ENCODE assay signal across 8 mouse cellular contexts in genomic region chr5:88674703-88675442, GRCm38 (mm10). TPM values are rescaled to one million over a fixed set of nuclear protein-coding genes. Genes with fewer than 3 reads are reported as not detected.
DNase-seq lines count a peak whose midpoint lies in the region; ATAC-seq and TF ChIP-seq lines count a peak whose summit lies in the region.

No protein-coding gene starts in this region.

- 0 out of 2 replicates have a peak, but pooled peaks cover 2% of the 10 kb centered on the region for H3K79me2 ChIP-seq in heart, adult 2 months (replicated peaks; ENCODE audit: control insufficient read depth, insufficient read depth, low read length)

- no peak for TF ChIP-seq CTCF in heart, adult 2 months (IDR thresholded peaks at IDR 0.05)
- TF ChIP-seq CTCF in embryonic fibroblast, embryonic 13.5 days (IDR thresholded peaks at IDR 0.05; ENCODE audit: borderline replicate concordance, insufficient read depth, low read length), result no peak
- TF ChIP-seq CTCF in stomach, postnatal 0 days (IDR thresholded peaks at IDR 0.05; ENCODE audit: low read depth), result no peak

- no peak for TF ChIP-seq EP300 in heart, adult 2 months (IDR thresholded peaks at IDR 0.05; ENCODE audit: insufficient read depth, low read depth, low read length)
- no peak for TF ChIP-seq EP300 in stomach, postnatal 0 days (optimal IDR thresholded peaks at IDR 0.05)

- no peaks in the 10 kb centered on the region; the same call in 1 of the 2 replicates for H3K4me1 ChIP-seq in heart, adult 2 months (ENCODE audit: control insufficient read depth, insufficient read depth, low read length)
- no peaks in the 10 kb centered on the region for H3K4me1 ChIP-seq in embryonic fibroblast, embryonic 13.5 days (ENCODE audit: control insufficient read depth, insufficient read depth, low read length)
- 0 out of 2 replicates have a peak, but pooled peaks cover 3% of the 10 kb centered on the region for H3K4me1 ChIP-seq in stomach, postnatal 0 days (replicated peaks; ENCODE audit: control insufficient read depth, insufficient read depth)

- no peaks in the 10 kb centered on the region for H3K9me3 ChIP-seq in stomach, postnatal 0 days (ENCODE audit: control insufficient read depth, low read length)

- intact Hi-C loops in heart, adult 2 months (cut with DNase I), result loop anchor here (5.0 kb wide), 1 partner anchor 108 kb away; the partner anchor contains the start of gene Rufy3
- intact Hi-C loops in heart, postnatal 25 days (cut with DNase I), result loop anchor here (5.0 kb wide), 2 partner anchors 87 to 118 kb away; partner anchors contain the start of gene Dck
- intact Hi-C loops in left cerebral cortex, postnatal 25 days (cut with DNase I), result loop anchor here (5.0 kb wide), 1 partner anchor 87 kb away; the partner anchor contains the start of gene Dck

- no peak; the same call in 1 of the 2 replicates for TF ChIP-seq POLR2A in heart, adult 2 months (IDR thresholded peaks at IDR 0.05; ENCODE audit: insufficient read depth, low read depth, low read length)
- no peak for TF ChIP-seq POLR2A in embryonic fibroblast, embryonic 13.5 days (IDR thresholded peaks at IDR 0.05; ENCODE audit: low read depth, low read length)

- peak overlapping the region; percentile 90 for H3K4me2 ChIP-seq in stomach, postnatal 0 days (replicated peaks; ENCODE audit: low read depth)

- peaks cover 11% of the 10 kb centered on the region for H3K36me3 ChIP-seq in heart, adult 2 months (ENCODE audit: control insufficient read depth, insufficient read depth, low read length)
- H3K36me3 ChIP-seq in stomach, postnatal 0 days (ENCODE audit: control insufficient read depth, insufficient read depth, low read length), result no peaks in the 10 kb centered on the region

- H3K4me3 ChIP-seq in heart, adult 2 months, result peak overlapping the region; percentile 83
- peak overlapping the region; percentile 67 for H3K4me3 ChIP-seq in embryonic fibroblast, embryonic 13.5 days (ENCODE audit: insufficient read depth, low read length)
- peak overlapping the region; percentile 95 for H3K4me3 ChIP-seq in stomach, postnatal 0 days (ENCODE audit: low read depth, low read length)

- H3K27me3 ChIP-seq in heart, adult 2 months (ENCODE audit: control insufficient read depth, insufficient read depth, low read length), result no peaks in the 10 kb centered on the region
- no peaks in the 10 kb centered on the region for H3K27me3 ChIP-seq in stomach, postnatal 0 days (ENCODE audit: control insufficient read depth, insufficient read depth, low read length)

- DNase-seq in heart, adult 2 months, result peak; percentile 63 to 65
- DNase-seq in heart, adult 11 months, result no peak
- DNase-seq in adrenal gland, postnatal 14 days, result peak; percentile 73
- peak; percentile 8 for DNase-seq in heart, postnatal 25 days (ENCODE audit: low spot score)
- peak; percentile 29 to 31 for DNase-seq in left cerebral cortex, postnatal 25 days (ENCODE audit: low spot score in 2 of 2)
- peak; percentile 65 for DNase-seq in stomach, postnatal 0 days (ENCODE audit: low spot score)

- H3K9ac ChIP-seq in heart, adult 2 months (ENCODE audit: low read depth, low read length), result peak overlapping the region; percentile 96
- H3K9ac ChIP-seq in stomach, postnatal 0 days (ENCODE audit: low read length), result peak overlapping the region; percentile 98

- peak; percentile 27 for ATAC-seq in megakaryocyte progenitor cell, adult 5-6 weeks (replicated peaks; ENCODE audit: poor library complexity)
- peak; percentile 39 for ATAC-seq in stomach, postnatal 0 days (ENCODE audit: low FRiP score, low TSS enrichment)

- WGBS in heart, adult 2 months, result under 1% methylated on average over 44 of the region's 47 CpGs
- under 1% methylated on average over 46 of the region's 47 CpGs for WGBS in stomach, postnatal 0 days

- peak overlapping the region; percentile 90 for H3K27ac ChIP-seq in heart, adult 2 months
- H3K27ac ChIP-seq in embryonic fibroblast, embryonic 13.5 days (ENCODE audit: insufficient read depth, low read length), result no peak overlapping the region; the same call in 1 of the 2 replicates
- peak overlapping the region; percentile 98 for H3K27ac ChIP-seq in stomach, postnatal 0 days (replicated peaks)

RNA-seq across cellular contexts. Expression of gene Grsf1, which starts 1.1 kb away (rescaled TPM):
- total RNA-seq in heart, adult 2 months (2021), result 100 to 1,000 TPM; 187 to 211 TPM
- 63.6 and 111 TPM in 2 replicates for polyA plus RNA-seq in heart, adult 2 months (2012; rRNA removed)
- 151 and 153 TPM in 2 replicates for total RNA-seq in adrenal gland, postnatal 14 days (2021)
- polyA plus RNA-seq in embryonic fibroblast, embryonic 13.5 days (2011; ENCODE audit: insufficient read length, low read depth, missing spikeins), result 83.0 and 102 TPM in 2 replicates
- 100 to 1,000 TPM; 206 to 221 TPM for total RNA-seq in heart, postnatal 25 days (2021)
- 100 to 1,000 TPM; 100 to 109 TPM for total RNA-seq in left cerebral cortex, postnatal 25 days (2021)
- total RNA-seq in megakaryocyte progenitor cell, adult 5-6 weeks (2015), result 77.0 and 80.8 TPM in 2 replicates
- 72.6 and 74.0 TPM in 2 replicates for total RNA-seq in megakaryocyte progenitor cell, adult 5-6 weeks (2017)
- polyA plus RNA-seq in stomach, postnatal 0 days (2015; fragmentation: Nextera tagmentation; extraction: Ambion mirVana), result 32.8 and 35.1 TPM in 2 replicates

RNA-seq across cellular contexts. Expression of gene Mob1b, which starts 45.8 kb away (rescaled TPM):
- total RNA-seq in heart, adult 2 months (2021), result 10 to 100 TPM; 18.1 to 23.0 TPM
- 4.6 and 11.9 TPM in 2 replicates for polyA plus RNA-seq in heart, adult 2 months (2012; rRNA removed)
- 32.4 and 36.4 TPM in 2 replicates for total RNA-seq in adrenal gland, postnatal 14 days (2021)
- 37.3 and 42.1 TPM in 2 replicates for polyA plus RNA-seq in embryonic fibroblast, embryonic 13.5 days (2011; ENCODE audit: insufficient read length, low read depth, missing spikeins)
- total RNA-seq in heart, postnatal 25 days (2021), result 10 to 100 TPM; 28.0 to 28.3 TPM
- total RNA-seq in left cerebral cortex, postnatal 25 days (2021), result 10 to 100 TPM; 29.5 to 32.9 TPM
- 29.4 and 34.6 TPM in 2 replicates for total RNA-seq in megakaryocyte progenitor cell, adult 5-6 weeks (2015)
- total RNA-seq in megakaryocyte progenitor cell, adult 5-6 weeks (2017), result 8.7 and 9.0 TPM in 2 replicates
- 7.9 and 10.1 TPM in 2 replicates for polyA plus RNA-seq in stomach, postnatal 0 days (2015; fragmentation: Nextera tagmentation; extraction: Ambion mirVana)
